Mouse (Mus musculus): Measurements from ENCODE around the gene Dhx36.

Dhx36 gene

DNA sequence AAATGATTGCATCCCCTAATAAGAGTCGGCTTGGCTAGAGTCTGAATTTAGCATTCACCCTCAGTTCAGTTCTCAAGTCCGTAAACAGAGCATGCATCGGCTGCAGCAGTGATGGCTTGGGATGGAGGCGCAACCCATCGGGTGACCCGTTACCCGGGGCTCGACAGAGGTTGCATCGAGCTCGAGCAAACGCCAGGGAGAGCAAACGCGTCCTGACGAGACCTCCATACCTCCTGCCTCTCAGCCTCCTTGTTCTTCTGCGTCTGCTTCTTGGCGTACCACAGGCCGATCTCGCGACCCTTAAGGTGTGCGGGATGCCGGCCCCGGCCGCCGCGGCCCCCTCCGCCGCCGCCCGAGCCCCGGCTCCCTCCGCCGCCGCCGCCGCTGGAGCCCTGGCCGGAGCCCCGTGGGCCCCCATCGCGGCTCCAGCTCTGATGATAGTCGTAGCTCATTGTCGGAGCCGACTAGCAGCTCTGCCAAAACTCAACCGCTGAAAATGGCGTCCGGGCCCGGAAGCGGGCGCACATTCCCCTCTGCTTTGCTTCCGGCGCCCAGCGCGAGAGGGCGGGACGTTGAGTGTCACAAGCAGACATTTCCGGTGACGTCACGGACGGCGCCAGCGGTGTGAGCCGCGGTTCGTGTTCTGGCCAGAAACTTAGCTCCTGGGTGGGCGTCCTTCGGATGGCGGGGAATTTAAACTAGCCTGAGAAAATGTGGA is at the start of gene Dhx36:
Dhx36 (minus strand) TSS at position 517 of the 718 bp plus-strand sequence.
- peak; percentile 95 to 96 for DNase-seq

DNA sequence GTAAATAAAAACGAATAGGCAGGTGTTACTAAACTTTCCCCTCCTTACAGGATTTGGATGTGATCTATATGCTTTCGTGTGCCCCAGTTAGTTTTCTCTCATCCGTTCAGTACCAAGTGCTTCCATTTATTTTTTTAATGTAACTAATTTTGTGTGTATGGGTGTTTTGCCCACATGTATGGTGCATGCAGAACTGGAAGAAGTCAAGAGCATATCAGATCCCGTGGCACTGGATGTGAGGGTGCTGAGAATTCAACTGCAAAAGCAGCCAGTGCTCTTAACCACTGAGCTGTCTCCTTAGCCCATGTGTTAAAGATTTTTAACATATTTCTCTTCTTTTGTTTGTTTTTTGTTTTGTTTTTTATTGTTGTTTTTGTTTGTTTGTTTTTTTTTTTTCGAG is 20.8 kb upstream of the Dhx36 start:
- no peak for DNase-seq

DNA sequence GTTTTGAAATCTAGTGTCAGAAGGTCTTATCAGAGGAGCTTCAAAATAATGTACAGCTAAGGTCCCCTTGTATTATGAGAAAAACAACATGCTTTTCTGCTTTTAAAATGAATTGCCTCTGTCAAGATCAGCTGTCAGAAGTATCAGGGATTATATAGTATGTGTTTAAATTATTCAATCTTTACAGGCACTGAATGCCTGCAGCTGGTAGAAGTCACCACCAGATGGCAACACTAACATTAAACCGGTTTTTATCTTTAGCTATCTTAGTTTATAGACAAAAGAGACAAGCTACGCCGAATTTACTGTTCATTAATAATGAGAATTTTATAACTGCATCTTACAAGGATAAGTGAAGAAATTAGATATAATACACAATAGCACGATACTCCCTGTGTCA is 20.4 kb upstream of the Dhx36 start:
- no peak for DNase-seq

DNA sequence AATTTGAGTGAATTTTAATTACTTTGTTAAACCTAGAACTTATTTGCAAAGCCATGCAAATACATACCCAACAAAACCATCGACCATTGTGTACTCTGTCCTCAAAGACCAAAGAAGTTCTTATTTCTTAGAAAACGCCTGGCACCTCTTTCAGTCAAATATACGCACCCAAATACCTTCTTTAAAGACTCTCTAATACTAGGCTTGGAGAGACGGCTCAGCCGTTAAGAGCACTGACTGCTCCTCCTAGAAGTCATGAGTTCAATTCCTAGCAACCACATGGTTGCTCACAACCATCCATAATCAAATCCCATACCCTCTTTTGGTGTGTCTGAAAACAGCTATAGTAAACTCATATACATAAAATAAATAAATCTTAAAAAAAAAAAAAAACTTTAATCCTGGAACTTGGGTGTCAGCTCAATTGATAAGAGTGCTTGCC is 423 bp upstream of the Dhx36 start:
- DNase-seq = no peak

DNA sequence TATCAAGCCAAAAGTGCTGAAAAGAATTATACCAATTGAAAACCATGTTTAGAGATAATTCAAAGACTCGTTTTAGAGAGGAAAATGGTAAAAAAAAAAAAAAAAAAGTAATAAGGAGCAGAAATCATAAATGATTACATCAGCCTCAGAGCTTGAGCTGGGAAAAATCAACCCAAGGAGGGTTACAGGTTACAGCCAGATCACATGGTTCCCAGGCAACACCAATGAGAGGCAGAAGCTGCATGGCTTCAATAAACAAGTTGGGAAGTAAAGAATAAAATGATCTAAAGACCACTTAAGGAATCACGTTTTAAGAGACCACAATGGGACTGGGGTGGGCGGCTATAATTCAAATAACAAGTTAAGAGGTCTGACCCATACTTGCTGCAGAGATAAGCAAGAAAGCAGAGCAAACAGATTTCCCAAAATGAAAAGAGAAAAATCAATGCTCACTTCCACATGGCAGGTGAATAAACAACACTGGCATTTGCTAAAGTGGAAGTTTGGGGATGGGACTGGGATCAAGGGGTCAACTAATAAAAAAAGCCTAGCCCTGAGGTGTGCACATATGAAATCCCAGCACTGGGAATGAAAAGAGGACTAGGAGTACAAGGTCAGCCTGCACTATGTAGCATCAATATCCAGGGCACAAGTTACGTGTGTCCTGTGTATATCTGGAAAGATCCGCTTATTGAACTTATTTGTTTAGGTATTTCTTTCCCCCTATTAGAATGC is 1.5 kb downstream of the Dhx36 start:
- DNase-seq = no peak

DNA sequence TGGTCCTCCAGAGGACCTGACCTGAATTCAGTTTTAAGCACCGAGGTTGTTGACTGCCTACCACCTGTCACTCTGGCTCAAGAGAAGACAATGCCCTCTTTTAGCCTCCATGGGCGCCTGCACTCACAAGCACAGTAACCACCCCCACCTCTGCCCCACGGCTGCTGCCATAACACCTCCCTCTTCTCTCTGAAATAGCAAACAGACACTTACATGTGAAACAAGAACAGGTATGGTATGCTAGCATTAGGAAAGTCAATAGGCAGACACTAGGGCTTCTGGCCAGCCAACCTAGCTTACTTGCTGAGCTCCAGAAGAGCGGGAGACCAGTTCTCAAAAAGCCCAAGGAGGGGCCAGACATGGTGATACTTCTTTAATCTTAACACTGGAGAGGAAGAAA is 7.5 kb downstream of the Dhx36 start:
- DNase-seq = no peak

DNA sequence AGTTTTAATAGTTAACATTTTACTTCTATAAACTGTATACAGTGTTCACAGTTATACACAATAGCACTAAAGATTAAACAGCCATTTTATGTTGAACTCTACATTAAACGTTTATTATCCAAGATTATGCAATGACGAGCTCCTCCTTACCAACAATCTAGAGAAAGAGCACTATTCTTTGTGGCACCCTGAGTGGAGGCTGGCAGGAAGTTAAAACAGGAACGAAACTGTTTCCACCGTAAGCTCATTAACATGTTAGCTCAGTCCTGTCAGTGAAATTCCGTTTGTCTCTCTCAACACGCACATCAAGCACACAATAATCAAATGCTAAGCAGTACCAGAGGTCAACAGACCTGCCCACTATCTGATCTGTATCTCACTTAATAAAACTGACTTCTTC is 14.2 kb downstream of the Dhx36 start:
- no peak for DNase-seq

DNA sequence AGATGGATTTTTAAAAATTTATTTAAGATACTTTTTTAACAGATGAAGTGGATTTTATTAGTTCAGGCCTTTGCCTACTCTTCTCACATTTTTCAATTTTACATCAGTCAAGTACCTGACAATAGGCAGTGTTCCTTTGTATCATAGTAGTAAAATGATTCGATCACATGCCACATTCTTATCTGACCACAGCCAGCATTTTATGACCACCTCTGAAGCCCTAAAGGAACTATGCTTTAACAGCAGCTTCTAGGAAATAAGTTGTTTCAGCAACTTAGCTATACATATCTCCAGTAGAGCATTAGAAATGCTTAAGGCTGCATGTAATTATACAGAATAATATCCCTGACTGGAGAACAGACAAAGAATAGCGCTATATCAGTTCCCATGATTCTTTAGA is 22.5 kb downstream of the Dhx36 start:
- no peak for DNase-seq

DNA sequence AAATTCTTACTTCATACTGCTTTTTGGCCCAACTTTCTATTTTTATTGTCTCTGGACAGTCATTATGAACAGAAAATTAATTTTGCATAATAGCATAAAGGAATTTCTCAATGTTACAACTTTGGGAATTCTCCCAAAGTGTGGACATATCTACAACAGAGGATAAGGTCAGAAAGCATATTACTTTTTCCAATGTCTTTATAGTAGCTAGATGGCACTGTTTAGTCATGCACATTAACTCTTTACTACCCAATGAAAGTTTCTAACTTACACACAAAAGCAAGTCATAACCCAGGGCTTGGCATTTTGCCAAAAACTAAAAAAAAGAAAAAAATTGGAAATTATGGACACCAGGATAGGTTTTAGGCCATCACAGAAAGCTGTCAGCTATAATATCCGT is 36.6 kb downstream of the Dhx36 start:
- DNase-seq = no peak

DNA sequence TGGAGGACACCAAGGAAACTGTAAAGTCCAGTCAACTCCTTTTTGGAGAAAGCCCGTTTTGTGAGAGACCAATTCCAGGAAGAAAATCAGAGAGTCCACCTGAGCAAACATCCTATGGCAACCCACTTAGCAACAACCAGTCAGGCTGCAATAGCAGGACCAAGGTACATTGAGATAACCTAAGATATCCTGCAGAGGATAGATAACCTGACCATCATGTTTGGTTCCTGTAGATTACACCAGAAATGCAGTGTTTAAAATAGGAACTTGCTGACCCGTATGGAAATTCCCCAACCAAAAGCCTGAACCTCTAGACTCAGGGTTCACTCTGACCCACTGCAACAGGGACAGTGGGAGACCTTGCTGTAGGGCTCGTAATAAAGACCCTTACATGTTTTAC is 42.5 kb downstream of the Dhx36 start:
- DNase-seq = no peak

DNA sequence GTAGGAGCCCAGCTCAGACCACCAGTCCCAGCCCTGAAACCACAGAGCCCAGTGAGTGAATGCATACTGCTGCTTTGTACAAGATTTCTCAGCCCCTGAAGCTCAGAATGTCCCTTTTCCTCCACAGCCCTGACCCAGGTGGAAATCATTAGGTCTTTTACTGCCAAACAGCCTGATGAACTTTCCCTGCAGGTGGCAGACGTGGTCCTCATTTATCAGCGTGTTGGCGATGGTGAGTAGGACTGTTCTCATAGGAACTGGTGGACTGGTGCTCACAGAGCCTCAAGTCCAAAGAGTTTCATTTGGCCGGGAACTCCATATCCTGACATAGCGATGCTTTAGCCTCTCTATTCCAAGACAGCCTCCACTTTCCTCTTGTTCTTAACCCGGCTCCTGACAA is 47.3 kb downstream of the Dhx36 start:
- DNase-seq = no peak

DNA sequence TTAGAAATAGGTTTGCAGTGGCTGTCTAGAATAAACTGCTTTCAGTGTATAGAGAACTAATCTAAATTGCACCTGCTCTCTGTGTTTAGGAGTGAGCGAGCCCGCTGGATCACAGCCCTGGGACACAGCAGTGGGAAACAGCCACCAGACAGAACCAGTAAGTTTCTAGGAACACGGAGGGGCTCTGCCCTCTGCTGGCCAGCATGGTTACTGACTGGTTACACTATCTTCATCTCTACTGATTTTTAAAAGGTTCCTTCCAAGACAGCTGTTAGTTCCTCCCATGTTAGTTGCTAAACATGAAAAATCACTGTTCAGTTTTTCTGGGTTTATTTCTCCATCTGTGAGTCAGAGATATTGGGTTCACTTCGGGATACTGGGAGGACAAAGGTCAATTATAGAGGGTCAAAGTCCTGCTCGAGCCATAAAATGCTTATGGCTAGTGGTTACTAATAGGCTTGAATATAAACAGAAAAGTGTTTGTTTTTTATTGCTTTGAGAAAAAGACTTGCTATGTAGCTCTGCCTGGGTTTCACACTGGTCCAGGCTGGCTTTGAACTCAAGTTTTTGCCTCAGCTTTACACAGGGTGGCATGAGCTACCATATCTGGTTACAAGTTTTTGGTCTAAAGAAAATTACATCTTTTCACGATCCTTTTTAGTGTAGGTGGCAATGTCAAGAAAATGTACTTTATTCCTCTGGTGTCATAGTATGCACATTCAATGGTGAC is 48.4 kb downstream of the Dhx36 start:
- peak; percentile 65 to 72 for DNase-seq

DNA sequence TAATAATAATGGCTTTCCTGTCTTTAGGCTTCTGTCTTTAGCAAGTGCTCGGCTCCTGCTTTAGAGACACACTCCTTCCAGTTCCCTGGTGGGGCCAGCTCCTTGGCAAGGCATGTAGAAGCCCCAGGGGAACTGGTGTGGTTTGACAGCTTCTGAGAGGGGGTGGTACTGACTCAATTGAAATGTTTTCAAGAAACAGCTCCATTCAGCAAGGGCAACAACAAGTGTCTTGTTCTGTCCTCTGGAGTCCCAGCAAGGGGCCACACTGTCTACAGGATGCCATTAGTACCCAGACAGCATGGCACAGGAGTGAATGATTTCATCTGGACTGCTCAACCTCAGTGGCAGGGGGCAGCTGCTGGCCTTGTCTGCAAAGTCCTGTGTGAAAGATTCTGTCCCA is 51.0 kb downstream of the Dhx36 start:
- DNase-seq = no peak

DNA sequence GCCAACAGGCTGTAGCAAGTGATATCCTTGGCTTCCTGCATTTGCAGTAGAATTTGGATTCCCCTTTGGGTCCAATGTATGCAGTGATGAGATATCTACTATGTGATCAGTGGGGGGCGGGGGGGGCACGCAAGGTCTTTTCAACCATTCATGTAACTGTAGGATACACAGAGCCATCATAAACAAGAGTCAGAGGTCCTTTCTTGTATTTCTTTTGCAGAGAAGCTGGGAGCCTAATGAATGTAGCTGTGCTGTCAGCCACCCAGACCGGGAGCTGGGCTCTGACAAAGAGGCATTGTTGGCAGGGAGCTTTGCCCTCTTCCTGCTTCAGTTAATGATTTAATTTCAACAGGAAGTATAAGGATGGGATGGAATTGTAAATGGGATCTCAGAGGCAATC is 52.7 kb downstream of the Dhx36 start:
- no peak for DNase-seq

DNA sequence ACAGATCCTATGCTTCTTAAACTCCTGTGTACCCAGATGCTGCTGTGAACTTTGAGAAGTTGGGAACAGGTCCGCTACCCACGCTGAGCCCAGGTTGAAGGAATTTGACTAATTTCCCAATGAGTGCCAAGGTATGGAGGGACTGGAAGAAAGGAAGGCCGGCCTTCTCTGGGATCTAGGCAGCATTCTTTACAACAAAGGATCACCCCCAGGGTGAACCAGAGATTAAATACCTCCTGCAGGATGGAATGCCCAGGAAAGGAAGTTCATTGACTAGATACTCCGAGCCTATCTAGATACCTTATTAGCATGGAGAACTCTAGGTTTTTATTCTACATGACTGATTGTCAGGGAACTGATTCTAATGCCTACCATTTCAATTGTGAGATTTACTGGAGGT is 53.8 kb downstream of the Dhx36 start:
- DNase-seq = no peak

DNA sequence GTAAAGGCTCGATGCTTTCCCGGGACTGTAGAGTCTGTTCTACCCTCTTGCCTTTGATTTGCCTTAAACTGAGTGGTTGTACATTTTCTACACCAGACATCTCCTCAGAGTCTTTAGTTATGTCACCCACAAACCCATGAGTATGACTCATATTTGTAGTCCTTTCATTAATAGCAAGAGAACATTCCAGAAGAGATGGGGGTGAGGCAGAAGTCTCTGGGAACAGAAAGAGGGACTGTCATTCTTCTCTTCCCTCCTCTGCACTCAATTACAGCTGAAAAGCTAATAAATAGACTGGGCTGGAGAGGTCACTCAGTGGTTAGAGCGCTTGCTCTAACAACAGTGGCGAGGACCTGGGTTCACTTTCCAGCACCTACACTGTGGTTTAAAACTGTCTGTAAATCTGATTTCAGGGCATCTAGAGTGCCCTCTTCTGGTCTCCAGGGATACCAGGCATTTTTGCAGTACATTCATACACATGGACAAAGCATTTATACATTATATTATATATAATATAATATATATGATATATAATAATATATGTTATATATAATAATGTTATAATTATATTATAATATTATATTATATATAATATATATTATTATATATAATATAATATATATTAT is 56.8 kb downstream of the Dhx36 start:
- no peak for DNase-seq

DNA sequence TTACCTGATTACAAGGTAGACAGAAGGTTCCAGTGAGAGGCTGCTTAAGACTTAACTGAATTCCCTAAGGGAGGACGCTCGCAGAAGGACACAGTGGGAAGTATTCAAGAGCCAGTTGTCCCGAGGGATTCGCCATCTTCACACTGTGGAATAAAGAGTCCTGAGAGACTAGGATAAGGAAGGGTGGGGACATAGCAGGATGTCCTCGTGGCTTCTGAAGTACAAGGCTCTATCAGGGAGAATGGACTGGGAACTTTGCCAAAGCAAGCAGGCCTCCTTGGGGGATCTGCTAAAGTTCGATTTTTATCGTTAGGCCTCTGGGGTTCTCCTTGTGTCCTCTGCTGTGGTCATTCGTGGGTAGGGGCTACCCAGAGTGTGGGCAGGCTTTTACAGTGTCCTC is 59.7 kb downstream of the Dhx36 start:
- peak; percentile 12 to 58 for DNase-seq

DNA sequence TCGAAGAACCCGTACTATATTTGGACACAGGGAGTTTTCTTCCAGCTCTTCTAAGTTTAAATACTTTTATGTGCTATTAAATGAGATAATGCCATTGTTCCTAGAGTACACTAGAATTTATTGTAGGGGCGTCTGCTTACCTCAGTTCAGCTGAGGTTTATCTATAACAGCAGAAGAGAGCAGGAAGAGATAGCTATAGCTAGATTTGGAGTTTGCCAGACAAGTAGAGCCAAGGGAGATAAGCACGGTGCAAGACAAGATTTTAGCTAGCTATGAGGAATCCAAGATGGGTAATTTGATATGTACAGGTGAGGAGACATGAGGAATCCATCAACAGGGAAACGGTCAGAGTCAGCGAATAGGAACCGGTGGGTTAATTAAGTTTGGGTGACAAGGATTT is 60.5 kb downstream of the Dhx36 start:
- DNase-seq = no peak

DNA sequence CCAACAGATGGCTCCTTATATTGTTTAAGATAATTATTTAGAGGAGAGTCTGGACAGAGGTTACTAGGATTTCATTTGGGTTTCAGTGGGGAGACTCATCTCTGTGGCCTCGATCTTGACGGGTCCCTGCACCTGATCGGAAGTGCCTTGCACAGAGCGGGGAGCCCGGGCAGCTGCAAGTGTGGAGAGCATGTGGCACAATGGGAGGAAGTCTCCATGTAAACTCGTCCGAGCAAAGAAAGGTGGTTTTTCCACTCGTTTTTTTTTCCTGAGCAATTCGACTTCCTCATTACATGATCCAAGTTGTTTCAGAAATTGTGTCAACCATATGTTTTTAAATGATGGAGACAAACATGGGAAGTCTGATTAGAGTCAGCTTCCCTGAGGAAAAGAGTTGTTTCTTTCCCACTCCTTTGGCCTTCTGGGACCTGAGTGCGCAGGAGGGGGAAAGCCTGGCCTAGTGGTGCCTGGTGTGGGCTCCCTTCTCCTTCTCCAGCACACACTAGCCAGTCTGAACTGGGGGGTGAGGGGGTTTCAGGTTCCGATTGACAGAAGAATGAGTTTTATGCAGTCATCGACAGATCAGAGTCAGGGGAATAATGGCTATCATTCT is 63.1 kb downstream of the Dhx36 start:
- peak; percentile 15 to 25 for DNase-seq

DNA sequence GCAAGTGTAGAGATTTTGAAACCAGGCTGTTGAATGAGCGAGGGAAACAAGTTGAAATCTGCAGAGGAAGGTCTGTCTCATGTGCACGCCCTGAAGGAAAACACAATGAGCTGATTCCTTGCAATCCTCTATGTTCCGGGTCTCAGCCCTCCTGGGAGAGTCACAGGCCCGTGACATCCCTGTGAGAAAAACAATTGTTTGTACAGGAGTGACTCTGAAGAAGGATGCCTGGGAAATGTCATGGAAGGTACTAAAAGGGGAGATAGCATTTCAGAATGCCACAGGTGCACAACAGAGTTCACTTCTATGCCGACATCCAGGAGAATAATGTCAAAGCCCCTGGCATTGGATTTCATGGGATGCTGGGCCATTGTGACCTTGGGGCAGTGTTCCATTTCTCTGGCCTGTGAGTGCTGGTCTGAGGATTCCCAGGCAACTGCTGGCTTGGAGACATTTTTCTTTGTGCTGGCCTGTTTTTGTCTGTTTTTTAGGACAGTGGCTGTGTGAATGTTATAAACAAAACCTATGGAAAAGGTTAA is 66.3 kb downstream of the Dhx36 start:
- DNase-seq = no peak

DNA sequence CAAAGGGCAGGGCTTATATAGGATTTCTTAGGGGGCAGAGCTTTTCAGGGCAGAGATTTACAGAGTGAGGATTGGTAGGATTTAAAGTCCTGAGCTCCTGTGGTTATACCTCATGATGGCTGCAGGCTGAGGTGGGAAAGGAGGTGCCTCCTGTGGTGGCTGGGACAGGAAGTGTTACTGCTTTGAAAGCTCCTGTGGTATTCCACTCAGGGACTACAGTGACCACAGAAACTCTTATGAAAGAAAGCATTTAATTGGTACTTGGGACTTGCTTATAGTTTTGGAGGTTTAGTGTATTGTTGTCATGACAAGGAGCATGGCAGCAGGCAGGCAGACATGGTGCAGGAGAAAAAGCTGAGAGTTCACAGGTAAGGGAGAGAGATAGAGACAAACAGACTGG is 70.9 kb downstream of the Dhx36 start:
- DNase-seq = no peak

DNA sequence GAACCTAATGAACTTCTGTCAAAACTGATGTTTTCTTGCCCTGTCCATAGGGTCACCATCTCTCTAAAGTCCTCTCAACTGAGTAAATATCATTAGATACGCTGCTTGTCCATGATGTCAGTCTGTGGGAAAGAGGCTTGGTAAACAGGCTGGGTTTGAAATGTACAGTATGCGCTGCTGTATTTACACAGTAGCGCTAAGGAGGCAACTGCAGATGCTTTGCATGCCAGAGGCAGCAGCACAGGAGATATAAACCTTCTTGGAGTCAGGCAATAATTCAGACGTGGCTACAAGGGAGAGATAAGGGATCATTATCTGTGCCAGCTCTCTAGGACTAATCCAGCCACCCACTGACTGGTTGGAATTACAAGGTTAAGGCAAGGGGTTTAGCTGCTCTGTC is 73.1 kb downstream of the Dhx36 start:
- peak; percentile 58 to 63 for DNase-seq

All from lung, adult 18-20 months (tissue).